Mouse (Mus musculus): ENCODE measurements around the gene Thap7.

The Thap7 gene

DNA sequence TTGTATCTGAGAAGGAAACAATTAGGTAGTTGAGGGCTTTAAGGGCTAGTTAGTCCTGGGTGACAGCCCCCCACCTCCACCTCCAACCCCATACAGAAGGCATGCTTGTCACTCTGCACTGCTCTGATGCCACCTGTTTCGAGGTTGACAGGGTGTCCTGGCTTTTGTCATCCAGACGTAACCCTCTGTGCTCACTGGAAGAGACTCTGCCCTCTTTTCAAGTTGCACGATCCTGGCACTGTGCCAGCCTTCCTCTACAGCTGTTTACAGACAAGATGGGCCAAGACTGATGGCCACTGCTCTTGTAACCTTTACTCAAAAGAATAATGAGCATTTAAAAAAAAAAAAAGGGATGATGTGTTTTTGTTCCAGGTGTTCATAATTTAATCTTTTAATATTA lies 44.4 kb downstream of the Thap7 start:
- DNase-seq = no peak

DNA sequence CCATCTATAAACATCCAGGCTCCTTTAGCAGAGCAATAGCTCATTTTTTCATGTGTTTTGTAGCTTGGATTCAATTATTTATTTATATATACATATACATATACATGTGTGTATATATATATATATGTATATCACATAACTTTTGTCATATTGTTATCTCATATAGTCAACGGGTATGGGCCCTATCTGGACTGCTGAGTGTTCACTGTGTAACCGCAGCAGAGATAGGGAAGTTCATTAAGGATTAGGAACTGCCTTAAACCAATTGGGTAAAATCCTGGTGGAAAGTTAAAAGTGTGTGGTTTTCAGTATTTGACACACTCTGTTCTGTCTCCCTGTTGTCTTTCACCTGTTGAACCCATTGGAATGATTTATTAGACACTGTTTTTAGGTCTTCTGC lies 49.5 kb downstream of the Thap7 start:
- DNase-seq = no peak

DNA sequence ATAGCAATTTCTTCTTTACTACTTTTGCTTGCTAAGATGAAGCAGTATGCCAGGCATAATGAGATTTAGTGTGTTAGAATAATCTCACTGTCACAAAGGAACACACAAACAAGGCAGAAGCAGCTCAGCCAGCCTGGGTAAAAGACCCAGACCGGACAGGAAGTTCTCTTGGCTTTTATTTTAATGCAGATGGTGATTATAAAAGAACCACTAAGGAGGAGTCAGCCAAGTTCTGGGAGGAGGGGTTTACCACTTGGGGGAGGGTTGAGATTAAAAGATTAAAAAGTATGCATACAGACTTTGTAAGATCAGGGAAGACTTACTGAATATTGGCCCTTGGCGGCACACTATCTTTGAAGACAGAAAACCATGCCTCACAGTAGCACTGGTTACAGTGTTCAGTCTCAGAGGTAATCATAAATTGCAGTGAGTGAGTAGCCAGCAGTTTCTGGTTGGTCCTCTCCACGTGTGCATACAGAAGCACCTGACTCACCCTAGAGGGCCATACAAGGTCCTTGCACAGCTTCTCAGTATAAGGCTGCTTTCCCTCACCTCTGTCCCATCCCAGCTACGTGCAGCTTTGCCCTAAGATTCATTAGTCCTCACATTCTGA lies 52.5 kb downstream of the Thap7 start:
- DNase-seq = no peak
